Mouse (Mus musculus) bone marrow macrophage, adult 2 months (primary cell): ENCODE data around the gene Nepn.

Experiments used
- CTCF ChIP-seq: IDR thresholded peaks from 2 replicates; pipeline ENCODE4 v1.5.1; 2012; ENCODE audit warnings: low read depth, mild to moderate bottlenecking, low read length, moderate library complexity
- POLR2A ChIP-seq: IDR thresholded peaks from 2 replicates; pipeline ENCODE4 v1.6.1; 2012; ENCODE audit warnings: mild to moderate bottlenecking, low read depth, low read length, borderline replicate concordance

- no peak for TF ChIP-seq POLR2A
- no peak for TF ChIP-seq CTCF
Measured at GRCm38 (mm10) chr10:52358467-52358866, 30.3 kb upstream of the Nepn start, which contains the start of gene Gm26741.
